Mouse (Mus musculus): ENCODE measurements at regions not wholly inside any gene's neighbourhood (a gene's known extent, or its start where the extent isn't known, plus 50 kb on each side); places are given as distances from the start of the nearest gene placed in this dataset.

DNA sequence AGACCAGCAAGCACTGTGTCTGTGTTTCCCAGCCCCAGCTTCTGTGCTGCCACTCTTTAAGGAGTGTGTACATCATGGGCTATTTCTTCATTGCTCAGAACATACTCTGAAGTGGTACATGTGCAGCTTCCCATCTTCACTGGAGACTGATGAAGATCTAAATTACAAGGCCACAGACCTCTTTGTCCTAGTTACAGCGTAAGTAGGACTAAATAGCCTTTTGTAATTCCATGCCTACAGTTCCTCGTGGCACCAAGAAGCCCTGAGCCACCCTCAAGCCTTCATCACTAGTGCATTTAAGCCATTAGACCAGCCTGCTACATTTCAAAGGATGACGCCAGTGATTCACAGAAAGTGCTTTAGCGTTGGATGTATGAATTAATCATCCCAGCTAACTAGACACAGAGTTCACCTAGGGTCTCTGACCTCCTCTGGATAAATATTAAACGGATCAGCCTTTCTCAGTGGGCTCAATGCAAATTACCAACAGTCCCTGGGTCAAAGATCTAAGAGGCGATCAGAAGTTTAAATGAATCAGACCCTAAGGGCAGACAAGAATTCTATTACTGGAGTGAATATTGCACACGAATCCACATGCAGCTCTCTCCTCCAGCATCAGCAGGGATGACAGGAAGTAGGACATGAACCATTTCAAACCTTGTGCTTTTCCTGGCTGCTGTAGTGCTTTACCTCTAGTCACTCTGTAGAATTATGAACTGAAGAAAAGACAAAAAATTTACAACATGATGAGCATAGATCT, 123.0 kb upstream of the Kcnh8 start:
- no peak; the same call in 1 of the 2 replicates for ATAC-seq
- H3K4me2 ChIP-seq (ENCODE audit: low read depth): no peak overlapping the region
- no peak overlapping the region for H3K27ac ChIP-seq (ENCODE audit: low read depth, low read length)
- DNase-seq: no peak
- WGBS: 52% methylated on average over 7 of the region's 7 CpGs
- no peak overlapping the region for H3K4me3 ChIP-seq (ENCODE audit: low read depth, low read length)
- no peaks in the 10 kb centered on the region for H3K4me1 ChIP-seq (ENCODE audit: insufficient read depth)
- TF ChIP-seq CTCF (IDR thresholded peaks at IDR 0.05; ENCODE audit: low read depth): no peak
- no peaks in the 10 kb centered on the region for H3K9me3 ChIP-seq (ENCODE audit: low read length)
- H3K36me3 ChIP-seq (ENCODE audit: insufficient read depth): no peaks in the 10 kb centered on the region
- H3K27me3 ChIP-seq (ENCODE audit: insufficient read depth, low read length): no peaks in the 10 kb centered on the region
- H3K9ac ChIP-seq: no peak overlapping the region

DNA sequence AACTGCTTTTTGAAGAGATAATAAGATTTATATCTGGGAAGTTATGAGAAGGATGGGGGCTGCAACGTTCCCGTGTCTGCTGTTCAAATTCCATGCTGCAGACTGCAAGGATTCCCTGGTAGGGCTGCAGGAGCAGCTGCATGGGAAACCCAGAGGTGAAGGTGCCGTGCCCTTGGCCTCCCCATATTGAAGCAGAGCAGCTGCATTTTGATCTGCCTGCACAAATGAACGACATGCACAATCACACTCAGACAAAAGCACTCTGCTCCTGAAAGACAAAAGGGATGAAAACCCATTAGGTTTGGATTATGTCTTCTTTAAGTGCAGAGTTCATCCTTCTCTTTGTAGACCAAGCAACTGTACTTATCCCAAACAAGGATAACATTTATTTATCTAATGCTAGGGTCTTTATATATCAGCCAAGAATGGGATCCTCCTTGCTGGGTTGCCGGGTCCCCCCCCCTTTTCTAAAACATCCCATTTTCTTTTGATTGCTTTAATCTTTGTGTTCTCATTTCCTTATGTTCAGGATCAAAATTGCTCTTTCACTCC, 122.3 kb upstream of the Kcnh8 start:
- Histone ChIP-seq H3K4me1 (ENCODE audit: insufficient read depth) (no peaks in the 10 kb centered on the region), H3K4me3 (ENCODE audit: low read depth, low read length) (no peak overlapping the region), H3K9me3 (ENCODE audit: low read length) (no peaks in the 10 kb centered on the region), H3K27me3 (ENCODE audit: insufficient read depth, low read length) (no peaks in the 10 kb centered on the region), H3K27ac (ENCODE audit: low read depth, low read length) (no peak overlapping the region), H3K9ac (no peak overlapping the region), H3K4me2 (ENCODE audit: low read depth) (no peak overlapping the region), H3K36me3 (ENCODE audit: insufficient read depth) (no peaks in the 10 kb centered on the region)
- WGBS: 37% methylated on average over 5 of the region's 5 CpGs
- DNase-seq (no peak), ATAC-seq (no peak)
- TF ChIP-seq CTCF (IDR thresholded peaks at IDR 0.05; ENCODE audit: low read depth): no peak

DNA sequence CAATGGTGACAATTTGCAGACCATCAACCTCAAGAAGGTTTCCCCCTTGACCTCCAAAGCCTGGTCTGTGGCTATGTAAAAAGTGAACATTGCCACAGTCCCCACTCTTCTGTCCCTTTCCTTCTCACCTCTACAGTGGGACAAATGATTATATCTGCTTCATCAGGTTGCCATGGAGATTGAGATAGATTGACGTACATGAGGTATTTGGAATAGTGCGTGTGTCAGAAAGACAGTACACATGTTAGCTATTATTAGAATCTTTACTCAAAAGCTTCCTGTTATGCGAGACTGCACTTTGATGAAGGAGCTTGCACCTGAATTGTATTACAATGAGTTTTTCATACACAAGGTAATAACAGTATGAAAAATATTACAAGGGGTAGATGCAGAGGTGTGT, 95.7 kb upstream of the Kcnh8 start:
- H3K9me3 ChIP-seq (ENCODE audit: low read length): no peaks in the 10 kb centered on the region
- DNase-seq (peak; percentile 6), ATAC-seq (peak; percentile 79; the same call in 1 of the 2 replicates)
- WGBS: 58% methylated on average over 3 of the region's 3 CpGs
- no peaks in the 10 kb centered on the region for H3K27me3 ChIP-seq (ENCODE audit: insufficient read depth, low read length)
- H3K4me2 ChIP-seq (ENCODE audit: low read depth): no peak overlapping the region
- H3K36me3 ChIP-seq (ENCODE audit: insufficient read depth): no peaks in the 10 kb centered on the region
- no peak overlapping the region for H3K27ac ChIP-seq (ENCODE audit: low read depth, low read length)
- no peak overlapping the region for H3K9ac ChIP-seq
- TF ChIP-seq CTCF (IDR thresholded peaks at IDR 0.05; ENCODE audit: low read depth): no peak
- H3K4me1 ChIP-seq (ENCODE audit: insufficient read depth): no peaks in the 10 kb centered on the region
- no peak overlapping the region for H3K4me3 ChIP-seq (ENCODE audit: low read depth, low read length)

DNA sequence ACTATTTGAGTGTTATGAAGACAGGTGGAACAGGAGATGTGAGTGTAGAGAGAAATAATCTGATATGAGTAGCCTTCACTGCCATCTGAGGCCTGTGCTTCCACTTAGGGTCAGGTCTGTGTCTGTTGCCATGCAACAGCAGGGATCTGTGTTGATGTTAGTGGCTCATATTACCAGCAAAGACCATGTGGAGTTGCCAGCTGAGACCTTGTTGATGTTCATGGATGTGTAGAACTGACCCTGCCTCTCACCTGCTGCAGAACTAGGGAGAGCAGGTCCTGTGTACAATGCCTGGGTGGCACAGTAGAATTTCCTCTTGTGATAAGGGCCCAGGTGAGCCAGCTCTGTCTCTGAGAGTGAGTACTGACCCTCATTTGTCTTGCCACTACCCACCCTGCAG, 72.2 kb upstream of the Kcnh8 start:
- H3K27me3 ChIP-seq (ENCODE audit: insufficient read depth, low read length): no peaks in the 10 kb centered on the region
- H3K4me2 ChIP-seq (ENCODE audit: low read depth): no peak overlapping the region
- H3K27ac ChIP-seq (ENCODE audit: low read depth, low read length): no peak overlapping the region
- ATAC-seq (no peak), DNase-seq (no peak)
- no peak overlapping the region for H3K9ac ChIP-seq
- H3K4me3 ChIP-seq (ENCODE audit: low read depth, low read length): no peak overlapping the region
- no peaks in the 10 kb centered on the region for H3K4me1 ChIP-seq (ENCODE audit: insufficient read depth)
- no peak for TF ChIP-seq CTCF (IDR thresholded peaks at IDR 0.05; ENCODE audit: low read depth)
- H3K9me3 ChIP-seq (ENCODE audit: low read length): no peaks in the 10 kb centered on the region
- no peaks in the 10 kb centered on the region for H3K36me3 ChIP-seq (ENCODE audit: insufficient read depth)
